Mouse (Mus musculus) liver, embryonic 12.5 days (tissue): ENCODE results near the gene Adgrb3. TPM values are rescaled to one million over a fixed set of nuclear protein-coding genes. Genes with fewer than 3 reads are reported as not detected.
"Not testable (repeated sequence)": the region's sequence is repeated elsewhere in the genome, so short reads cannot be mapped to it uniquely, and the experiment has no call there.

Experiments
- ATAC-seq: fragments of 200-750 bp; cut with Nextera tagmentation; 2 replicates; pipeline ENCODE4 v1.8.0; 2017; ENCODE audit warnings: moderate number of reproducible peaks, mild to moderate bottlenecking, moderate library complexity
- H3K27ac ChIP-seq: fragments of 300-500 bp; sonication (generic); 2 replicates; pipeline ENCODE4 v1.5.1; 2016; ENCODE audit warnings: mild to moderate bottlenecking
- H3K27me3 ChIP-seq: fragments of 300-500 bp; sonication (generic); replicated peaks from 2 replicates; pipeline ENCODE4 v1.6.1; 2016; ENCODE audit warnings: mild to moderate bottlenecking, moderate library complexity
- H3K36me3 ChIP-seq: fragments of 300-500 bp; sonication (generic); 2 replicates; pipeline ENCODE4 v1.6.1; 2016; ENCODE audit warnings: mild to moderate bottlenecking, moderate library complexity
- H3K4me1 ChIP-seq: fragments of 300-500 bp; sonication (generic); 2 replicates; pipeline ENCODE4 v1.6.1; 2016
- H3K4me2 ChIP-seq: fragments of 300-500 bp; sonication (generic); 2 replicates; pipeline ENCODE4 v1.6.1; 2016; ENCODE audit warnings: mild to moderate bottlenecking, moderate library complexity
- H3K4me3 ChIP-seq: fragments of 300-500 bp; sonication (generic); 2 replicates; pipeline ENCODE4 v1.5.1; 2016; ENCODE audit warnings: mild to moderate bottlenecking, moderate library complexity
- H3K9ac ChIP-seq: fragments of 300-500 bp; sonication (generic); 2 replicates; pipeline ENCODE4 v1.6.1; 2016; ENCODE audit warnings: mild to moderate bottlenecking, moderate library complexity
- H3K9me3 ChIP-seq: fragments of 300-500 bp; sonication (generic); replicated peaks from 2 replicates; pipeline ENCODE4 v1.6.1; 2016; ENCODE audit warnings: mild to moderate bottlenecking, moderate library complexity
- WGBS: fragments of 180-500 bp; shearing (Covaris S2); methylation state at CpG from one replicate; pipeline ENCODE4 v1.1.7; 2016; ENCODE audit not compliant: insufficient replicate concordance; 5-methylcytosine and 5-hydroxymethylcytosine counted together
- polyA plus RNA-seq: library from polyadenylated mRNA; unstranded; fragments of >200 nt; fragmentation: Nextera tagmentation; extraction: Ambion mirVana; gene quantifications from 2 replicates; pipeline ENCODE4 v1.2.1, GENCODE M21; 2016

Adgrb3 gene
- polyA plus RNA-seq, 1 experiment from 2014 or later = 0.07 TPM

DNA sequence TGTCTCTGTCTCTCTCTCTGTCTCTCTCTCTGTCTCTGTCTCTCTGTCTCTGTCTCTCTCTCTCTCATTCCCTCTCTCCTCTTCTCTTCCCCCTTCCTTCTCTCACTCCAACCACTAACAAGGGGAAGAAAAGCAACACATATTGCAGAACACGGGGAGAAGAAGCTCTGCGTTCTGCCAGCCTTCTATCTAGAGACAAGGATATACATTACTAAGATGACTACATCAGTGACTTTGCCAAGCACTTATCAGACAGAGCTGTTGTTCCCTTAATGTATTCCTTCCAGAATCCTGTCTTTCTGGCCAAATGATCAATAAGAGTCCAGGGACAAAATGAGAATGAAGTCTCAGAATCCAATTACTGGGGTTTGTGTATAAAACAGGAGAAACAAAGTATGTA is 123.2 kb downstream of the Adgrb3 start:
- H3K4me1 ChIP-seq = no peaks in the 10 kb centered on the region
- H3K9ac ChIP-seq = no peak overlapping the region
- no peak overlapping the region for H3K4me3 ChIP-seq
- H3K9me3 ChIP-seq = no peaks in the 10 kb centered on the region
- H3K27ac ChIP-seq = no peak overlapping the region
- H3K36me3 ChIP-seq = no peaks in the 10 kb centered on the region
- H3K4me2 ChIP-seq = no peak overlapping the region
- no peak for ATAC-seq
- no peaks in the 10 kb centered on the region for H3K27me3 ChIP-seq
- 67% methylated on average over 2 of the region's 2 CpGs for WGBS

DNA sequence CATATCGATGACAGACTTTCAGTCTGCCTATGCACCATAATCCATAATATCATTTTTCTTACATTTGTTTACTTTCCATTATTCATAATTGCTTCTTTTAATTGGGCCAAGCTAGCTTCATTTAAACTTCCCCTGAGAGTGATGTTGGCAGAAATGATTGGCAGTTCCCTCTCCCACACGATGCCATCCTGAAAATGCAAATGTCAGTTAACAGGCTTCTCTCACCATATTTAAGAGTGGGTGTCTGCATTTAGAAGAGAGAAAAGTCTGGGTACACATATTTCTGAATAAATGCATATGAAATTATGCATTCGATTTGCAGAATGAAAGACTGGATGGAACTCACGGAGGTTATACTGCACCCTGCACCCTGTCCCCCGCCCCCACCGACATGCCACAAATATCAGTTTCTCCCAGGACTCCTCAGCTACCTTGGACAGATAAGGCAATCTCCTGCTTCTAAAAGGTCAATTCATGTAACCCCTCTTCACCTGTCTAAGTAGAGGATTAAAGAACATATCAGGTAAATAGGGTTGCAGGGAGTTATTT is 130.7 kb downstream of the Adgrb3 start:
- no peaks in the 10 kb centered on the region for H3K27me3 ChIP-seq
- no peaks in the 10 kb centered on the region for H3K4me1 ChIP-seq
- no peaks in the 10 kb centered on the region for H3K36me3 ChIP-seq
- no peak for ATAC-seq
- no peak overlapping the region for H3K9ac ChIP-seq
- WGBS = 74% methylated on average over 6 of the region's 6 CpGs
- no peak overlapping the region for H3K4me3 ChIP-seq
- H3K27ac ChIP-seq = no peak overlapping the region
- no peak overlapping the region for H3K4me2 ChIP-seq
- H3K9me3 ChIP-seq = no peaks in the 10 kb centered on the region

DNA sequence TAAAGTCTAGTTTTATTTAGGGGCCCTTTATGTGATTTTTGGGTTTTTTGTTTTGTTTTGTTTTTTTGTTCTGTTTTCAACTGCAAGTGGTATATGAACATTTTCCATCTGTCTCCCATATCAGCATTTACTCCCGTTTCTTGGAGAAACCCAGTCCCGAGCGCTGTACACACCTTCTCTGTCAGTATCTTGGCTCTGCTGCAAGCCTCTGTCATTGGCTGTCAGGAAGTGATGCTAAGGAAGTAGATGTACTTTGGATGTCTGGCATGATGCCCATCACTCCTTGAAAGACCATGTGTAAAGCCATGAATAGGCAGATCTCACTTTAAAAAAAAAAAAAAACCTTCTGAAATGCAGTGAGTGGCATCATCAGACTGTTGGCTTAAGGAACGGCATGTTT is 132.3 kb downstream of the Adgrb3 start:
- 82% methylated on average over 4 of the region's 4 CpGs for WGBS
- Histone ChIP-seq H3K9ac (no peak overlapping the region), H3K4me1 (no peaks in the 10 kb centered on the region), H3K4me2 (no peak overlapping the region), H3K9me3 (no peaks in the 10 kb centered on the region), H3K27me3 (no peaks in the 10 kb centered on the region), H3K36me3 (no peaks in the 10 kb centered on the region), H3K27ac (no peak overlapping the region), H3K4me3 (no peak overlapping the region)
- ATAC-seq = no peak

DNA sequence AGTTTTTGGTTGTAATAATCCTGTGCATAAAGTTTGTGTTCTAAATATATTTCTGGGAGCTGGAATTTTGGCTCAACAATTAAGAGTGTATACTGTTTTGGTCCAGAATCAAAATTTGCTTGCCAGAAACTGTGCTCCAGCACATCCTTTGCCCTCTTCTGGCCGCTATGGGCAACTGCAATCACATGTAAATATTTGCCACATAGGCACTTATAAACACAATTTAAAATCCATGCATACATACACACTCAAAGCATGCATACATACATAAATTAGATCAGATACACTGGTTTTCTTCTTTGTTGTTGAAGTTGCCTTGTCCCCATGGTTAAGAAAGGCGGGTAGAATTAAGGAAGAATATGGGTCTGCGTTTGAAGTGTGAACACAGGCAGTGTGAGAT is 132.7 kb downstream of the Adgrb3 start:
- no peaks in the 10 kb centered on the region for H3K4me1 ChIP-seq
- H3K27ac ChIP-seq = no peak overlapping the region
- H3K4me3 ChIP-seq = no peak overlapping the region
- ATAC-seq = no peak
- H3K36me3 ChIP-seq = no peaks in the 10 kb centered on the region
- WGBS = 48% methylated on average over 3 of the region's 3 CpGs
- H3K9me3 ChIP-seq = no peaks in the 10 kb centered on the region
- no peak overlapping the region for H3K4me2 ChIP-seq
- no peak overlapping the region for H3K9ac ChIP-seq
- no peaks in the 10 kb centered on the region for H3K27me3 ChIP-seq

DNA sequence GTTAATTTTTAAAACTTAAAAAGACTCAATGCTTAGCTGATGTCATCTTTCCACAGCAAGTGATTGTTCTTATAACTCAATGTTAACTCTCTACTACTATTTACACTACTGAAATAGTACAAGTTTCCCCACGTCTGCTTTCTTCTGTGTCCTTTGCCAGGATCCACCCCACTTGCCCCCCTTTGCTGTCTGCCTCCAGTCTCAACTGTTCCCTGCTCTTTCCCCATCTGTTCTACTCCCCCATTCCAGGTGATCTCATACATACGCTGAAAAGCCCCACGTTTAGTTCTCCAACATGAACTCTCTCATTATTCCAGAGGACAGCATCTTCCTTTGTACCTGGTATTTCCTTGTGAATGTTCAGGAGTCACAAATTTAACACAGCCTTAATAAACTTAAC is 147.4 kb downstream of the Adgrb3 start:
- Histone ChIP-seq H3K27ac (no peak overlapping the region), H3K4me2 (no peak overlapping the region), H3K9me3 (no peaks in the 10 kb centered on the region), H3K4me3 (no peak overlapping the region), H3K9ac (no peak overlapping the region), H3K4me1 (no peaks in the 10 kb centered on the region), H3K36me3 (no peaks in the 10 kb centered on the region), H3K27me3 (no peaks in the 10 kb centered on the region)
- 62% methylated on average over 3 of the region's 3 CpGs for WGBS
- ATAC-seq = no peak

DNA sequence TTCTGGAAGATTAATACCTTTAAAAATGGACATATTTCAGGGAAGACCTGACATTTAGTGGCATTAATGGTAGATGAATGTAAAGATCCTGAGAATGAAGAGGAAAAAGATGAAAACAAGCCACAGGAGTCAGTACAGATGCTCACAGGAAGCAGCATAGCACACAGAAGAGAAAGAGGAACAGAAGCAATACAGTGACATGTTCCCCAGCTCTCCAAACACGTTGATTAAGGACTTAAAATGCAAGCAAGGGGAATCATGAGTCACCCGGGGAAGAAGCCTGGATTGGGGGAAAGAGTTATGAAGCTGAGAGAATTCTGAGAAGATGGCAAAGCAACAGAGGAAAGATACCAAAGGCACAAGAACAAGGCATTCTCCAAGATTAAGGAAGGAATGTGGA is 149.9 kb downstream of the Adgrb3 start:
- WGBS = 44% methylated on average over 2 of the region's 2 CpGs

DNA sequence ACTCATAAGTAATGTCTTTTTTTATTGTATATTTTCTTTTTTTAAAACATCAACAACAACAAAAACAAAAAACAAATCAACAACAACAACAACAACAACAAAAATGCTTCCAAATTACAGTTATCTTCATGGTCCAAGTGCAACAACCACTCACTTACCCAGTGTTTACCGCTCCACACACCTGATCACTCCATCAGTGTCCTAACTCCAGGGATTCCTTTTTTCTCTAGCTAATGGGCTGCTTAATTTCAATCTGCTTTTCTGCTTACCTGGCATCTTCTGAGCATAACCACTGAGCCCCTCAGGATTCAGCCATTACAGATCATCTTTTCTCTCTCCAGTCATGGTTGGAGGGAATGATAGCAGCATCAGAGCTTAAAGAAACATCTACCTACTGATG is 176.8 kb downstream of the Adgrb3 start:
- Histone ChIP-seq H3K4me3 (no peak overlapping the region), H3K4me2 (no peak overlapping the region), H3K9me3 (no peaks in the 10 kb centered on the region), H3K36me3 (no peaks in the 10 kb centered on the region), H3K27ac (no peak overlapping the region), H3K4me1 (no peaks in the 10 kb centered on the region), H3K27me3 (no peaks in the 10 kb centered on the region), H3K9ac (no peak overlapping the region)
- 76% methylated on average over 1 of the region's 1 CpGs for WGBS
- no peak for ATAC-seq

More for the DNA sequence above, 149.9 kb downstream of the Adgrb3 start:
- Histone ChIP-seq H3K4me2 (no peak overlapping the region), H3K4me1 (no peaks in the 10 kb centered on the region), H3K27me3 (no peaks in the 10 kb centered on the region), H3K36me3 (no peaks in the 10 kb centered on the region), H3K27ac (no peak overlapping the region), H3K9me3 (no peaks in the 10 kb centered on the region), H3K4me3 (no peak overlapping the region), H3K9ac (no peak overlapping the region)
- no peak for ATAC-seq

DNA sequence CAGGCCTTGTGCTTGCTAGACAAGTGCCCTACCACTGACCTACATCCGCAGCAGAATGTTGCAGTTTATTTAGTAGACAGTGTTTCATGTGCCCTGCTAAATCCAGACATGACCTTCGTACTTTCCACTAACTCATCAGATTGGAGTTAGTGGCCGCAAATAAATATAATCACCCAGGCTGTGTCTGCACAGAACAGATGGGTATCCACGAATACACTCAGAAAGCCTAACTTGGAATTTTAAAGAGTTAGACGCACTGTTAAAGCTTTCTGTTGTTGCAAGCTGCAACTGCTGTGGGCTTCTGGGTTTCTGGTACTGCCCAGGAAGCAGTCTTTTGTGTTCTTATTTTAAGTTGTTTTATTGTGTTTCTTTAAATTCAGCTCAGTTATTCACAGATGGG is 185.3 kb downstream of the Adgrb3 start:
- Histone ChIP-seq H3K36me3 (no peaks in the 10 kb centered on the region), H3K4me3 (no peak overlapping the region), H3K9me3 (no peaks in the 10 kb centered on the region), H3K27me3 (no peaks in the 10 kb centered on the region), H3K4me2 (no peak overlapping the region), H3K4me1 (no peaks in the 10 kb centered on the region), H3K9ac (no peak overlapping the region), H3K27ac (no peak overlapping the region)
- 66% methylated on average over 5 of the region's 5 CpGs for WGBS
- no peak for ATAC-seq

DNA sequence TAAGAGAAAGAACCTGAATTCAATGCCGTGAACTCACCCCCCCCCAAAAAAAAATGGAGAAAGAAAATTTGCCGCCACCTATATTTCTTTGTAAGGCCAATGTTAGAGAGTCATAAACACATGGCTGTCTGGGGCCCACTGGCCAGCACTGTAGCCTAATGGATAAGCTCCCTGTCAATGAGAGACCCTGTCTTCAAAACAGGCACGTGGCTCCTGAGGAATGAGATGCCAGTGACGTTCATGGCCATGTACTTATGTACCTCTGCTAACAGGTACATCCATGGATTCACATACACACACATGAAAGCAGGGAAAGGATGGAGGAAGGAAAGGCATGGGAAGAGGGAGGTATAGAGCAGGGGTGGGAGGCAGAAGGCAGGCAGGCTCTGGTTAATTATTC is 208.0 kb downstream of the Adgrb3 start:
- Histone ChIP-seq H3K4me1 (no peaks in the 10 kb centered on the region), H3K27ac (no peak overlapping the region), H3K36me3 (no peaks in the 10 kb centered on the region), H3K9ac (no peak overlapping the region), H3K9me3 (no peaks in the 10 kb centered on the region), H3K4me3 (no peak overlapping the region), H3K4me2 (no peak overlapping the region), H3K27me3 (no peaks in the 10 kb centered on the region)
- WGBS = 55% methylated on average over 4 of the region's 4 CpGs
- no peak for ATAC-seq

DNA sequence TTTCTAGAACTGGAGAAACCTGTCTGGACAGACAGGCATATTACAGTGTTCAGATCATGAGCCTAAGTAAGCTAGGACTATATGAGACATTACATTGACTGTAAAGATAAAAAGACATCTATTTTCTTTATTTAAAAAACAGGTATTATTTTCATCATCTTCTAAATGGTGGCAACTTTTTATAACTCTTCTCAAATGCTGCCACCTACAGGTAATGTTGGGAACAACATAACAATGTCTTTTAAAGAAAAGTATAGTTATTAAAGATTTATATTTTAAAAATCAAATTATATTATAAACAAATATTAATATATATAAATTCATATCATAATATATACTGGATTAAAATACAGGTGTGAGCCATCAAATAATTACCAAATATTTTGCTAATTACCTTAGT is 212.6 kb downstream of the Adgrb3 start:
- H3K4me1 ChIP-seq = no peaks in the 10 kb centered on the region
- no peaks in the 10 kb centered on the region for H3K9me3 ChIP-seq
- no peak overlapping the region for H3K9ac ChIP-seq
- ATAC-seq = no peak
- H3K4me3 ChIP-seq = no peak overlapping the region
- no peak overlapping the region for H3K4me2 ChIP-seq
- H3K27me3 ChIP-seq = no peaks in the 10 kb centered on the region
- no peak overlapping the region for H3K27ac ChIP-seq
- no peaks in the 10 kb centered on the region for H3K36me3 ChIP-seq

DNA sequence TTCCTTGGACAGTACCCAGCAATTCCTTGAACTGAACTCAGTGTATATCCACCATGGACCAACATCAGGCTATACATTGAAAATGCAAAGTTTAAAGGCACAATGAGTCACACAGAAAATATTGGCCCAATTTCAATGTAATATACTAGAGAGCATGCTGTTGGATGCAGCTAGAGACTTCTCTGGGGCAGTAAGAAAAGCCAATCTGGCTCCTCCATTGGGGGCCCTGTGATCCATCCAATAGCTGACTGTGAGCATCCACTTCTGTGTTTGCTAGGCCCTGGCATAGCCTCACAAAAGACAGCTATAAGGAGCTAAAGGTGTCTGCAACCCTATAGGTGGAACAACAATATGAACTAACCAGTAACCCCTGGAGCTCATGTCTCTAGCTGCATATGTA is 218.7 kb downstream of the Adgrb3 start:
- H3K27ac ChIP-seq, H3K4me1 ChIP-seq, H3K27me3 ChIP-seq, ATAC-seq, H3K4me3 ChIP-seq, H3K4me2 ChIP-seq, H3K36me3 ChIP-seq, H3K9me3 ChIP-seq, H3K9ac ChIP-seq: not testable (repeated sequence)

DNA sequence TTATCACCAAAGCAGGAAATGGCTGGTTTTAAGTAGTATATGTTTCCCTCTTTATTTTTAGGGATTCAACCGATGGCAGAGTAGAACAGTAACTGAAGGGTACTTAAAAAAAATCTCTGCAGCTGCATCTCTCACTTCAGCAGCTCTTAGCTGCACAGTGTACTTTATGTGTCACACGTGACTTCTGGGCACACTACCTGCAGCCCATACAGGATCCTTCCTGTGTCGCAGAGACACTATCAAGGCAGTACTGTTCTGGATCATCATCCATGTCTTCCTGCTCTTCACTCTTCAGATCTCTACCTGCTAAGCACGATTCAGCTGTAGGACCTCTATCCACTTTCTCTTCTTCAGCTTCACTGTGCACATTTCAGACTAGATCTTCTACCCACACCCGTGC is 230.6 kb downstream of the Adgrb3 start:
- Histone ChIP-seq H3K9me3 (no peaks in the 10 kb centered on the region), H3K4me3 (no peak overlapping the region), H3K27ac (no peak overlapping the region), H3K27me3 (no peaks in the 10 kb centered on the region), H3K4me1 (no peaks in the 10 kb centered on the region), H3K9ac (no peak overlapping the region), H3K36me3 (no peaks in the 10 kb centered on the region), H3K4me2 (no peak overlapping the region)
- 56% methylated on average over 5 of the region's 5 CpGs for WGBS
- no peak for ATAC-seq

DNA sequence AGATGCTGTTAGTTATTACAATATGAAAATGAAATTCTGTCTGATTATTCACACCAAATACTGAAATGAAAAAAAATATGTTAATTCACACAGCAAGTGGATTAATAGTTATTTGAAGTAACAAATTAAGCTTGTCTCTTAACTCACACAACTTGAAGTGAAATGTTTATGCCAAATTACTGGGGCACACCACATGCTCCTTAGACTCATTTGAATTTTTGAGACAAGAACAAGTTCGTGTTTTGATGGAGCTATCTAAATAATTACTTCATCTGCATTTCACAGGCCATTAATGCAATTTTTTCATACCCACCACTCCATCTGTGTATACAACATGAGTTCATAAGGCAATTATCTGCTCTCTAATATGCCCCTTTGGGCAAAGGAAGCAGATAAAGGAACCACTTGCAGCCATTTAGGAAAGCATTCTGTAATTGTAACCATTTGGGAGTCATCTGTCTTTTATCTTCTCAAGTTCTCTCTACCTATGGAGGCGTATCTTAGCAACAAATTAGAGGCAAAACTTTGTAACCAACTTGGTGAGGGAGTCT is 240.9 kb downstream of the Adgrb3 start:
- WGBS = 36% methylated on average over 2 of the region's 2 CpGs
- Histone ChIP-seq H3K4me1 (no peaks in the 10 kb centered on the region), H3K27me3 (no peaks in the 10 kb centered on the region), H3K9ac (no peak overlapping the region), H3K27ac (no peak overlapping the region), H3K4me3 (no peak overlapping the region), H3K36me3 (no peaks in the 10 kb centered on the region), H3K9me3 (no peaks in the 10 kb centered on the region), H3K4me2 (no peak overlapping the region)
- ATAC-seq = no peak
